Mouse (Mus musculus): ENCODE data around the gene Tapbp.
"Not testable (repeated sequence)": the region's sequence is repeated elsewhere in the genome, so short reads cannot be mapped to it uniquely, and the experiment has no call there.

Tapbp gene

GRCm38 (mm10) chr17:33891357-33891756 lies 24.3 kb upstream of the Tapbp start:
- Histone ChIP-seq H3K4me1 (replicated peaks; ENCODE audit: low read depth, low read length) (peaks cover 73% of the 10 kb centered on the region), H3K4me3 (replicated peaks; ENCODE audit: low read length) (no peak overlapping the region), H3K27me3 (ENCODE audit: insufficient read depth, low read length) (no peaks in the 10 kb centered on the region), H3K9me3 (ENCODE audit: low read length) (no peaks in the 10 kb centered on the region), H3K36me3 (ENCODE audit: insufficient read depth, low read length) (peaks cover 30% of the 10 kb centered on the region)
- TF ChIP-seq POU5F1 (IDR thresholded peaks at IDR 0.05; ENCODE audit: borderline replicate concordance, low read length), result no peak
- TF ChIP-seq NANOG (IDR thresholded peaks at IDR 0.05; ENCODE audit: borderline replicate concordance, low read length), result no peak
- TF ChIP-seq CTCF (conservative IDR thresholded peaks at IDR 0.05; ENCODE audit: low read length), result no peak

DNA sequence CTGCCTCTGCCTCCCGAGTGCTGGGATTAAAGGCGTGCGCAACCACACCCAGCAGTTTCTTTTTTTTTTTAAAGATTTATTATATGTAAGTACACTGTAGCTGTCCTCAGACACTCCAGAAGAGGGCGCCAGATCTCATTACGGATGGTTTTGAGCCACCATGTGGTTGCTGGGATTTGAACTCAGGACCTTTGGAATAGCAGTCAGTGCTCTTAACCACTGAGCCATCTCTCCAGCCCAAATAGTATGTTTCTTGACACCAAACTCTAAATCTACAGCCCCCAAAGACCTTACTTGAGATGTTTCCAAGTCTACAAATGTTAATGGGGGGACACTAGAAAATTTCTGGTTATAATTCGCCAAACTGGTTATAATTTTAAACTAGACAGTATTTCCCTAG lies 23.8 kb upstream of the Tapbp start:
- H3K4me1 ChIP-seq (replicated peaks; ENCODE audit: low read depth, low read length), result peaks cover 72% of the 10 kb centered on the region
- H3K9me3 ChIP-seq (ENCODE audit: low read length), result not testable (repeated sequence)

DNA sequence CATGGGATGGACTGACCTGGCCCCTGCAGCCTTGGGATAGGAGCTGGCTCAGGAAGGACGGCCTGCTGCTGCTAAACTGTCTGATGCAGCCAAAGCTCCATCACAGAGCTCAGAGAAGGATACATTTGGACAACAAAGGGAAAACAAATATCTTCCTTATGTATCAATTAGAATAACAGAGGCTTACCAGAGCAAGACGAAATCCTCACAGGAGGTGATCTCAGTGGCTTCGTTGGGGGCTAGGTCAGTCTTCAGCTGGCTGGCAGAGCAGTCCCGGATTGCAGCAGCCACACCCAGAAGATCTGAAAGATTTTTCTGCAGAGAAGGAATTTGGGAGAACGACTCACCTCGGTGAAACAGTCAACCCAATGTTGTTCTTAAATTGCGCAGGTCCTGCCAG lies 23.3 kb upstream of the Tapbp start:
- Histone ChIP-seq H3K4me1 (replicated peaks; ENCODE audit: low read depth, low read length) (peaks cover 71% of the 10 kb centered on the region), H3K27me3 (ENCODE audit: insufficient read depth, low read length) (no peaks in the 10 kb centered on the region), H3K4me3 (replicated peaks; ENCODE audit: low read length) (peak overlapping the region; percentile 37), H3K36me3 (ENCODE audit: insufficient read depth, low read length) (peaks cover 20% of the 10 kb centered on the region), H3K9me3 (ENCODE audit: low read length) (no peaks in the 10 kb centered on the region)
- TF ChIP-seq NANOG (IDR thresholded peaks at IDR 0.05; ENCODE audit: borderline replicate concordance, low read length), result peak; percentile 74
- TF ChIP-seq POU5F1 (IDR thresholded peaks at IDR 0.05; ENCODE audit: borderline replicate concordance, low read length), result no peak; the same call in 1 of the 2 replicates
- TF ChIP-seq CTCF (conservative IDR thresholded peaks at IDR 0.05; ENCODE audit: low read length), result no peak

More for the DNA sequence above, 23.8 kb upstream of the Tapbp start:
- TF ChIP-seq CTCF (conservative IDR thresholded peaks at IDR 0.05; ENCODE audit: low read length), result peak; percentile 21
- peaks cover 25% of the 10 kb centered on the region for H3K36me3 ChIP-seq (ENCODE audit: insufficient read depth, low read length)
- H3K4me3 ChIP-seq (replicated peaks; ENCODE audit: low read length); H3K27me3 ChIP-seq (ENCODE audit: insufficient read depth, low read length): not testable (repeated sequence)

- H3K4me1 ChIP-seq (replicated peaks; ENCODE audit: low read depth, low read length), result peaks cover 71% of the 10 kb centered on the region
- not testable (repeated sequence) for H3K27me3 ChIP-seq (ENCODE audit: insufficient read depth, low read length); H3K9me3 ChIP-seq (ENCODE audit: low read length)
- H3K4me3 ChIP-seq (replicated peaks; ENCODE audit: low read length), result peak overlapping the region; percentile 37
- H3K36me3 ChIP-seq (ENCODE audit: insufficient read depth, low read length), result peaks cover 14% of the 10 kb centered on the region
These were observed 22.7 kb upstream of the Tapbp start for GRCm38 (mm10) chr17:33893011-33893410.

GRCm38 (mm10) chr17:33897114-33897794 lies 18.4 kb upstream of the Tapbp start:
- H3K27me3 ChIP-seq (ENCODE audit: insufficient read depth, low read length), result no peaks in the 10 kb centered on the region
- peak; percentile 75 for TF ChIP-seq CTCF (conservative IDR thresholded peaks at IDR 0.05; ENCODE audit: low read length)
- no peak for TF ChIP-seq POU5F1 (IDR thresholded peaks at IDR 0.05; ENCODE audit: borderline replicate concordance, low read length)

DNA sequence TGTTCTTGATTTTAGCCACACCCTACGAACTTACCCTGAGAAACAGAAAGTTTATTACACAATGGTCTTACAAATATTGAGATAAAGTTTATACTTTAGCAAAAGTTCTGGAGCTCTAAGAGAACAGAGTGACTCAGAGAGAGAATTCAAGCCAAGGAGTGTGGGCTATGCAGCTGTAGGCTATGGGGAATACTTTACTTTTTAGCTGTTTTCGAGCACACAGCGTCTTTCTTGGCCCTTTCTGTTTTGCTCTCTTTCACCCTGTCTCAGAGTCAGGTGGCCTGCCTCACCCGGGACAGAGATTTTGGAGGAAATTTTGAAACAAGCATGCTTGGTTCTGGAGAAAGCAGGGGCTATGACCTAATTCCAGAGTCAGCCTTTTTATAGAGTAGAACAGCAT lies 17.5 kb upstream of the Tapbp start:
- not testable (repeated sequence) for H3K9me3 ChIP-seq (ENCODE audit: low read length)

More at GRCm38 (mm10) chr17:33897114-33897794, 18.4 kb upstream of the Tapbp start:
- H3K36me3 ChIP-seq (ENCODE audit: insufficient read depth, low read length), result peaks cover 5% of the 10 kb centered on the region; the same call in 1 of the 2 replicates
- H3K4me3 ChIP-seq (replicated peaks; ENCODE audit: low read length), result no peak overlapping the region
- H3K9me3 ChIP-seq (ENCODE audit: low read length), result no peaks in the 10 kb centered on the region
- peaks cover 91% of the 10 kb centered on the region for H3K4me1 ChIP-seq (replicated peaks; ENCODE audit: low read depth, low read length)

DNA sequence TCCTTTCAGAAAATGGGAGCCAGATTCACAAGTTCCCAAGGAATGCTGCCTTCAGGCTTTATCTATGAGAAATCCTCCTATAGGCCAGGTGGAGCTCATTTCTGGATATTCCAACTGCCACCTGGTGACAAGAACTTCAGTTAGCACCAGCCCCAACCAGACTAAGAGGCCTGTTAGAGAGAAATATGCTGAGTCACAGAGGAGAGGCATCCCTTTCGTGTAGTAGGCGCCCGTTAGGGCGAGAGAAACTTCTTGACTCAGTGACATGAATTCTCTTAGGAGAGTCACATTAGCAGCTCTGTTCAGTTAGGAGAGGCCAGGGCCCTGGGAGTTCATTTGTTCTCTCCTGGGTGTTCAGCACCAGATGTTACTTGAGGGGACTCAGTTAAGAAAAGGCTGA lies 16.1 kb upstream of the Tapbp start:
- no peaks in the 10 kb centered on the region for H3K27me3 ChIP-seq (ENCODE audit: insufficient read depth, low read length)
- peaks cover 5% of the 10 kb centered on the region; the same call in 1 of the 2 replicates for H3K36me3 ChIP-seq (ENCODE audit: insufficient read depth, low read length)
- H3K4me3 ChIP-seq (replicated peaks; ENCODE audit: low read length), result peak overlapping the region; percentile 30
- peaks cover 91% of the 10 kb centered on the region for H3K4me1 ChIP-seq (replicated peaks; ENCODE audit: low read depth, low read length)
- no peak for TF ChIP-seq NANOG (IDR thresholded peaks at IDR 0.05; ENCODE audit: borderline replicate concordance, low read length)
- no peak for TF ChIP-seq CTCF (conservative IDR thresholded peaks at IDR 0.05; ENCODE audit: low read length)
- no peak for TF ChIP-seq POU5F1 (IDR thresholded peaks at IDR 0.05; ENCODE audit: borderline replicate concordance, low read length)
- H3K9me3 ChIP-seq (ENCODE audit: low read length), result no peaks in the 10 kb centered on the region

More for the DNA sequence above, 17.5 kb upstream of the Tapbp start:
- H3K27me3 ChIP-seq (ENCODE audit: insufficient read depth, low read length); H3K36me3 ChIP-seq (ENCODE audit: insufficient read depth, low read length): not testable (repeated sequence)
- 0 out of 2 replicates have a peak overlapping the region, but pooled peaks have one; percentile 13 for H3K4me3 ChIP-seq (replicated peaks; ENCODE audit: low read length)
- peaks cover 92% of the 10 kb centered on the region for H3K4me1 ChIP-seq (replicated peaks; ENCODE audit: low read depth, low read length)

- H3K27me3 ChIP-seq (ENCODE audit: insufficient read depth, low read length), result no peaks in the 10 kb centered on the region
- no peaks in the 10 kb centered on the region for H3K9me3 ChIP-seq (ENCODE audit: low read length)
- H3K4me1 ChIP-seq (replicated peaks; ENCODE audit: low read depth, low read length), result peaks cover 83% of the 10 kb centered on the region
- TF ChIP-seq CTCF (conservative IDR thresholded peaks at IDR 0.05; ENCODE audit: low read length), result no peak
- no peak for TF ChIP-seq NANOG (IDR thresholded peaks at IDR 0.05; ENCODE audit: borderline replicate concordance, low read length)
- TF ChIP-seq POU5F1 (IDR thresholded peaks at IDR 0.05; ENCODE audit: borderline replicate concordance, low read length), result no peak
- peak overlapping the region; percentile 30 for H3K4me3 ChIP-seq (replicated peaks; ENCODE audit: low read length)
- peaks cover 5% of the 10 kb centered on the region; the same call in 1 of the 2 replicates for H3K36me3 ChIP-seq (ENCODE audit: insufficient read depth, low read length)
These were observed 15.3 kb upstream of the Tapbp start for GRCm38 (mm10) chr17:33900281-33900988.

GRCm38 (mm10) chr17:33900989-33901314 lies 14.7 kb upstream of the Tapbp start:
- no peak for TF ChIP-seq NANOG (IDR thresholded peaks at IDR 0.05; ENCODE audit: borderline replicate concordance, low read length)
- TF ChIP-seq CTCF (conservative IDR thresholded peaks at IDR 0.05; ENCODE audit: low read length), result no peak
- no peak for TF ChIP-seq POU5F1 (IDR thresholded peaks at IDR 0.05; ENCODE audit: borderline replicate concordance, low read length)
- Histone ChIP-seq H3K4me3 (replicated peaks; ENCODE audit: low read length) (no peak overlapping the region), H3K9me3 (ENCODE audit: low read length) (no peaks in the 10 kb centered on the region), H3K4me1 (replicated peaks; ENCODE audit: low read depth, low read length) (peaks cover 78% of the 10 kb centered on the region), H3K36me3 (ENCODE audit: insufficient read depth, low read length) (peaks cover 1% of the 10 kb centered on the region; the same call in 1 of the 2 replicates), H3K27me3 (ENCODE audit: insufficient read depth, low read length) (no peaks in the 10 kb centered on the region)

All from E14TG2a.4 (cell line).